Mouse (Mus musculus): ENCODE measurements around the gene Ssx2ip. TPM values are rescaled to one million over a fixed set of nuclear protein-coding genes. Genes with fewer than 3 reads are reported as not detected.

Gene Ssx2ip
- total RNA-seq, 2 experiments from 2014 or later, result 80.7 to 81.5 TPM

DNA sequence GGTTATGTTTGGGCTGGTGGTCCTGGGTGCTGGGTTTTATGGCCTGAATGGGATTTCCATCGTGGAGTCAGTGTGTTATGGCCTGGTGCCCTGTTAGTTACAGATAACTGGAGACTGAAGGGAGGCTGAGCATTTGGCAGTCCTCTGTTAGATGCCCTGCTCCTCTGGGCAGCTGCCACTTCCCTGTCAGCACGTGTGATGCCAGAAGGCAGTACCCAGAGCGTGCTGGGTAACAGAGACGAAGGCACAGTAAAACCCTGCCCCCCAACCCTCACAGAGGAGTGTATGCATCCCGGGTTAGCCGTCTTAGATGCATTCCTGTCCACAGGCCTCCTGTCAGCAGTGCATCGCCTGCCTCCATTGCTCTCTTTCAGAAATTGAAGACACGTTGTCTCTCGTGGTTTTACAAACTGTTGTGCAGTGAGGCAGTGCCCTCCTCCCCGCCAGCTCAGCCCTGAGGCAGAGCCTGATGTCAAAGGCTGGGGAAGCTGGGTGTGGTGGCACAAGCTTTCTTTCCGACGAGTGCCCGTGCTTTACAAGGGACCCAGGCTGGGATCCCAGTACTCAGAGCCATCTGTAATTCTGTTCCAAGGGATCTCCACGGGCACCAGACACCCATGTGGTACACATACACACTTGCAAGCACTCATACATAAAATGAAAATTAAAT is 29.4 kb downstream of the Ssx2ip start:
- intact Hi-C loops (cut with DNase I), result no loop called here
- DNase-seq, result peak; percentile 34

GRCm38 (mm10) chr3:146434686-146435085 is 30.2 kb downstream of the Ssx2ip start:
- DNase-seq, result no peak

GRCm38 (mm10) chr3:146435533-146435932 is 31.1 kb downstream of the Ssx2ip start:
- intact Hi-C loops (cut with DNase I), result no loop called here
- DNase-seq, result no peak

More at GRCm38 (mm10) chr3:146434686-146435085, 30.2 kb downstream of the Ssx2ip start:
- intact Hi-C loops (cut with DNase I), result no loop called here

- intact Hi-C loops (cut with DNase I), result no loop called here
Observed at GRCm38 (mm10) chr3:146436114-146436513, 31.7 kb downstream of the Ssx2ip start.

DNA sequence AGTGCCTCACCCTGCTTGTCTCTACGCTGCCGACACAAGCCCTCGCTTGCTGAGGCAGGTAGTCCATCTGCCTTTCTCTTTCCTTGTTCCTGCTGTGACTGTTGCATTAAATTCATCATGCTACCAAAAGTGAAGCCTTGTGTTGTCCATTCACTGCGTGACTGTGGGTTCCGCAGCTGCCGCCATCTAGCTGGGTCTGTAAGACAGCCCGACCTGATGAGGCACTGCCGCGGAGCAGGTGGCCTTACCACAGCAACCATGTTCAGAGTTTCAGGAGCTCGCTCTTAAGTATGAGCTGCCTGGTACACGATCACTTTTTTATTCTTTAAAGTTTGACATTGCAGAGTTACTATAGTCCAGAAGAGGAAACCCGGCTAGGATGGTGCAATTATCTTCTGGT is 35.6 kb downstream of the Ssx2ip start:
- intact Hi-C loops (cut with DNase I), result no loop called here
- no peak for DNase-seq

More at GRCm38 (mm10) chr3:146436114-146436513, 31.7 kb downstream of the Ssx2ip start:
- DNase-seq, result no peak

DNA sequence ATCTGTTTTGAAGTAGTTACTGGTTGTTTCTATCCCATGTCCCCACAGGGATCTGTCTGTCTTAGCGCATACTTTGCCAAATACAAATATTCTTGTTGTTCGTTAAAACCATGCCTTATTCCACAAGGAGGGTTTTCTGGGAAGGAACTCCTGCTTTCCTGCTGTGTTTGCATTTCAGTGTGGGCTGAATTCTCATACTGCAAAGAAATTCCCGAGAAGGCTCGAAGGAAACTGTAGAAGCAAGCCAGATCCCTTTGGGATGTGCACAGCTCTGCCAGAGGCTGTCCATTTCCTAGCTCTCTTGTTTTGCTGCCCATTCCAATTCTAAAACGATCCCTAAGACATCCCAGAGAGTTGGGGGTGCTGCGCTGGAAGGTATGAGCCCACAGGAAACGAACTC is 36.0 kb downstream of the Ssx2ip start:
- intact Hi-C loops (cut with DNase I), result no loop called here
- no peak for DNase-seq

DNA sequence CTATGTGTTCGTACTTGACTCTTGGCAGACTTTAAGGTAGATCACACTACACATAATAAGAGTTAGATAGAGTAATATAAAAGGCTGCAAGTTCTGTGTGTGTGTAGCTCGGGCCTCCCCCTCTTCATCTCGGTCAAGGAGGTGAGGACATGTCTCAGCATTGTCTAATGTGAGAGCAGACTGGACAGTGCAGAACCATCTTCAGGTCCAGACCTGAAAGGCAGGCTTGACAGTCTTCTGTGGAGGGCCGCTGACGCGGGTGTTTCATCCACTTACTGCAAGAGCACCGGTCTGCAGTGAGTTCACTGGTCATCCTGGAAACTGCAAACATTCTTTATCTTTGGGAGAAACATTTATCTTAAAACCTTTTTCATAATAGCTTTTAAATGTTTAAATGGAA is 38.0 kb downstream of the Ssx2ip start:
- no peak for DNase-seq
- intact Hi-C loops (cut with DNase I), result no loop called here

- intact Hi-C loops (cut with DNase I), result no loop called here
- no peak for DNase-seq
Observed at GRCm38 (mm10) chr3:146442936-146443335, 38.5 kb downstream of the Ssx2ip start.

- no peak for DNase-seq
- intact Hi-C loops (cut with DNase I), result no loop called here
Observed at GRCm38 (mm10) chr3:146443380-146443779, 38.9 kb downstream of the Ssx2ip start.

DNA sequence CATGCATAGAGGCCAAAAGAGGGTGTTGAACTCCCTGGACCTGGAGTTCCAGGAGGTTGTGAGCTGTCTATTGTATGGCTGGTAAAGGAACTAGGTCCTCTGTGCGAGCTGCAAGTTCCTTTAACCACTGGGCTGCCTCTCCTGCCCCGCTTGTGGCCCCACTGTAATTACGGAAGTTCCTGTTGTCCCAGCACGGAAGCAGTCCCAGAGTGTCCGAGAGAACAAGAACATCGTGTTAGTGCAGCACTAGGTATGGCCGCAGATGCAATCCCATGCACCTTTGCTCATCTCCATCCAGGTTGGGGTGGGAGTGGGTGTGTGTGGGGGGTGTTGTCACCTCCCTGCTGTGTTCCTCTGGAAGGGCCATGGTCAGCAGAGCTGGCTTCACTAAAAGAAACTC is 40.4 kb downstream of the Ssx2ip start:
- no peak for DNase-seq
- intact Hi-C loops (cut with DNase I), result no loop called here

DNA sequence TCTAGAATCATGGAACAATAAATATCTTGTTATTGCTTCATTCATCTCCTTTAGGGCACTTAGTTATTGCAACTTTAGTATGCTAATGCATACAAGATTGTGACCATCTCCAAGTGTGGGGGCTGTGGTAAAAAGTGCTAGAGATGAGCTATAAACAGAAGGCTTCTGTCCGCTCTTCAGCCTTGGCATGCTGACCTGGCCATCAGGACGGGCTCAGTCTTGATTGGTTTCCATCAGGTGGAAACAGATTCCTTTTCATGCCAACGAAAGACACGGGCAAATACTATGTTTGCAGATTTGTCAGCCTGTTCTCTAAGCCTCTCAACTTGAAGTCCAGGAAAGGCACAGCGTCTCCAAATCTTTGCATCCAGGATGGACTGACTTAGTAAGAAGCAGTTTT is 42.7 kb downstream of the Ssx2ip start:
- intact Hi-C loops (cut with DNase I), result no loop called here
- DNase-seq, result no peak

DNA sequence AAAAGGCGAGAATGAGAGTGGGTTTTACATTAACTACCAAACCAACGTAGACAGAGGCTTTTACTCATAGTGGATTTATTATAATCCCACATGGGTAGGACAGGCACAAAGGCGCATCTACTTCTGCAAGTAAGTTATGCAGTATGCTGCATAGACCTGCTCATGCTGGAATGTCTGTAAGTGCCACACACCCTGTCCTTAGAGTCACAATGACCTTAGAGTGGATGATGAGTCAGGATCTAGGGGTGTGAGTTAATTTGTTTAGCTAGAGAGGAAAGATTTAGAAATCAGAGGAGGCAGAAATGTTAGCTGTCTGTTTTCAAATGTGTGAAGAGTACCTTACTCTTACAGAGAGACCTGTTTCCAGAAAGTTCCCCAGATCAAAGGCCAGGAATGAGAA is 43.2 kb downstream of the Ssx2ip start:
- DNase-seq, result no peak
- intact Hi-C loops (cut with DNase I), result no loop called here

DNA sequence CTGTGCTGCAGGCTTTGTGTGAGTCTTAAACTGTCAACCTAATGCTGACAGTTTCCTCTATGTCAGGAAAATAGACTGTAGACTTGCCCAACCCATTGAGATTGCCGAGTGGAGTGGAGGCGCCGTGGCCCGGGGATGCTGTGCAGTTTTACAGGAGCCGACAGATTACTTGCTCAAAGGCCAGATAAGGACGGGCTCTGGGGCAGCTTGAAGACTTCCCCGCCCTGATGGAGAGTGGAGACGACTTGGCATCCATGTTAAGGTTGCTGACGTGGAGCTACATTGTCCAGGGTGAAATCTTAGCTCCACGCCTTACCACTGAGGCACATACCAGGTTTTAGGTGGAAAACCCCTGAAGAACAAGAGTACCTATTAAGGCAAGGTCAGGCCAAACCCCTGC is 43.9 kb downstream of the Ssx2ip start:
- DNase-seq, result no peak
- intact Hi-C loops (cut with DNase I), result no loop called here

DNA sequence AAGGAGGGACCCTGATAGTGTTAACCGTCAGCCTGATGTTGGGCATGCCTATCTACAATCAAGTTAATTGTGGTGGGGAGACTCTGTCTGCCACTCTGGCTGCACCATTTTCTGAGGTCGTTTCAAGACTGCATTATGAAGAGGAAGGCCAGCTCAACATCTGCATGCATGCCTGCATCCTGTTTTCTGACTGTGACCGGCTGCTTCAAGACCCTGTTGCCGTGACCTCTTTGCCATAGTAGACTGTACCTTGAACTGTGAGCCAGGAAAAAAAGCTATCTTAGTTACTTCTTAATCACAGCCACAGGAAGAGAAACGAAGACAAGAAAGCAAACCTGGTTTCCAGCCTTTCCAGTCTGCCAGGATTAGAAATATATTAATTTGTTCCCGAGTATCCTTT is 44.5 kb downstream of the Ssx2ip start:
- DNase-seq, result no peak
- intact Hi-C loops (cut with DNase I), result no loop called here

DNA sequence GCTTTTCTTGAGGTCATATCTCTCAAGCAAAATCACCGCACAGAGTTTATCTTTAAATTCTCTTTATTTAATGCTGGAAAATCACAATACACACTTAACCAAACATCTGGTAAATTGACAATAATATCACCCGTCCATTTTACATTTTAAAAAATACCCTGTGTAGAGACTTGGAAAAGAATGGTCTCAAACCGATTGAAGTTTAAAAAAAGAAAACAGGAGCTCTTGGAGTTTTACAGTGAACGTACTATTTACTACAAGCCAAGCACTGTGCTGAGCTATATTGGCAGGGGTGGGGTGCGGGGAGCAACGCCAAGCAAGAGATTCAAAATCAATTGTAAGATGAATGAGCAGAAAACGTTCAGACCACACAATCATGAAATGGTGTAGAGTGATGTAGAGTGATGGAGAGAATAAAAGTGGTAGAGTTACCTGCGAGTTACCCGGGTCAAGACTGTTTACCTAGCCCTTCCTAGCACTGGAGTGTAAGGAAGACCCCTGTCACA is 45.4 kb downstream of the Ssx2ip start, which contains the start of gene Ctbs:
Gene Ctbs (plus strand): TSS at position 51 of the 506 bp plus-strand sequence.
- intact Hi-C loops (cut with DNase I), result no loop called here
- no peak for DNase-seq

DNA sequence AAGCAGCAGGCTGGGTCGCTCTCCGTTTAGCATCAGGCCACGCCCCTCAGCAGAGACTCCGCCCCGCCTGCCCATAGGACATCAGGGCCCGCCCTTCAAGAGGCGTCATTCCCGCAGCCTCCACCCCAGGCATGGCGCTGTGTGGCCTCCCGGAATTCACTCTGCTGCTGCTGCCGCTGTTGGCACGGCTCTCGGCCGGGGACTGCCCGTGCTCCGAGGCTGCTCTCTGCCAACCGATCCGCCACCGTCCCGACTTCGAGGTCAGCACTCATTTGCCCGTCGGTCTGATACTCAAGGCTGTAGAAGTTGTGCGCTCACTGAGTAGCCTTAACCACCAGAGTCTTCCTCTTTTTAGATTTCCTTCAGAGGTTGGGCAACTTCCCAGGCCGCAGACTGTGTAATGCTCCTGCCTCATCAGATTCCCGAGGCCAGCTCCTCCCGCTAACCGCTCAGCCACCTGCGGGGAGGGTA is 46.0 kb downstream of the Ssx2ip start:
- intact Hi-C loops (cut with DNase I), result no loop called here
- DNase-seq, result peak; percentile 93

- DNase-seq, result no peak
- intact Hi-C loops (cut with DNase I), result no loop called here
Observed at GRCm38 (mm10) chr3:146451375-146451774, 46.9 kb downstream of the Ssx2ip start.

- intact Hi-C loops (cut with DNase I), result no loop called here
Observed at GRCm38 (mm10) chr3:146462939-146463338, 58.5 kb downstream of the Ssx2ip start.

DNA sequence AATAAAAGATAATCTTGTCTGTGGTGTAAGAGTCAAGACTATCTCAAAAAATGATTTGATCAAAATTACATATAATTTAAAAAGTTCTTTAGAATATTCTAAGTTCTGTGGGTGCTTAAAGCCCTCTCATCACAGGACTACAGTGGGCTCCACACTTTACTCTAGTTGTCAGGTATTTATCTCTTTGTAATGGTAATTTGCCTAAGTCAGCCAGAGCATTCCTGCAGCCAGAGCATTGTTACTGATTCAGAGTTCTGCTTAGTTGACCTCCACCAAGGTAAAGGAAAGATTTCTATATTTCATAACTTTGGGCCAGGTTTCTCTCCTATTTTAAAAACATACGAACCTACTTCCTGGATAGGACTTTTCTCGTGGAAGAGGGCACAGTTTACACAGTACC is 64.8 kb downstream of the Ssx2ip start:
- DNase-seq, result no peak
- intact Hi-C loops (cut with DNase I), result no loop called here

More at GRCm38 (mm10) chr3:146462939-146463338, 58.5 kb downstream of the Ssx2ip start:
- DNase-seq, result no peak

DNA sequence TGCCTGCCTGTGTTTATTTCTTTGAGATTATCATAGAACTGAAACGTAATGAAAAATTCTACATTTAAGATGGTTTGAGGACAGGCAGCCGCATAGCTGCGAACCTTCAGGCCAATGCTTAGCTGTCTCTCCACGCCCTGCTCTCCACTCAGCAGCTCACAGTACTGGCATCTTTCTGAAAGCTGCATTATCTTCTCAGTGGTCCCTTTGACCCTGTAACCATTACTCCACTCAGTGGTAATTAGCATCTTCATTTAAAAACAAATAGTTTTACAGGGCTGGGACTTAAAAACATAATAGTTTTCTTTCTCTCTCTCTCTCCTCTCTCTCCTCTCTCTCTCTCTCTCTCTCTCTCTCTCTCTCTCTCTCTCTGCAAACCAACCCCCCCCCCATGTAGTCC is 68.2 kb downstream of the Ssx2ip start:
- intact Hi-C loops (cut with DNase I), result no loop called here
- DNase-seq, result no peak

GRCm38 (mm10) chr3:146473741-146474140 is 69.3 kb downstream of the Ssx2ip start:
- DNase-seq, result no peak
- intact Hi-C loops (cut with DNase I), result no loop called here

GRCm38 (mm10) chr3:146474428-146474827 is 70.0 kb downstream of the Ssx2ip start:
- intact Hi-C loops (cut with DNase I), result no loop called here
- no peak for DNase-seq

DNA sequence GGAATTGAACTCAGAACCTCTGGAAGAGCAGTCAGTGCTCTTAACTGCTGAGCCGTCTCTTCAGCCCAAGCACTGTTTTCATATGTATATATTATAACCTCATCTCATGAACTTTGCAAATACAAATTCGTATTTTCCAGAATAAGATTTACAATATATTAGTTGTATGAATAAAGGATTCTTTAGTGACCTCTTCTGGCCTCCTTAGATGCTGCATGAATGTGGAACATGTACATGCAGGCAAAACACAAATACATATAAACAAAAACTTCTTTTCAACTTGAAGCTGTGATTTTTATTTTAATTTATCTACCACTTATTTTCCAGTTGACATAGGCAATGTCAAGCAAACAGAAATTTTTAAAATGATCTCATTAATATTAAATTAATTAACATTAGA is 77.6 kb downstream of the Ssx2ip start:
- intact Hi-C loops (cut with DNase I), result no loop called here
- no peak for DNase-seq

All from left cerebral cortex, postnatal 4 days (tissue).